Mouse (Mus musculus): ENCODE data around the gene Rpp40. TPM values are rescaled to one million over a fixed set of nuclear protein-coding genes. Genes with fewer than 3 reads are reported as not detected.

The Rpp40 gene
- polyA plus RNA-seq (2012; rRNA removed): 9.8 and 12.1 TPM in 2 replicates
- polyA plus RNA-seq (2014; fragmentation: Nextera tagmentation; extraction: Ambion mirVana): 20.3 TPM in 2 replicates

- TF ChIP-seq POLR2A (IDR thresholded peaks at IDR 0.05; ENCODE audit: borderline replicate concordance, extremely low read depth, insufficient read depth, insufficient read length): no peak; the same call in 1 of the 2 replicates
- ATAC-seq (ENCODE audit: low FRiP score, low read depth) (peak; percentile 100), DNase-seq (ENCODE audit: low spot score) (peak; percentile 96)
- no peaks in the 10 kb centered on the region for H3K9me3 ChIP-seq (ENCODE audit: control insufficient read depth, low read length)
- peak within 1 kb of the TSS; percentile 55 for H3K4me3 ChIP-seq (replicated peaks; ENCODE audit: low read length)
- H3K9ac ChIP-seq (ENCODE audit: low read depth, low read length, severe bottlenecking): peak within 1 kb of the TSS; percentile 57
- H3K36me3 ChIP-seq (ENCODE audit: control insufficient read depth, insufficient read depth, low read length): no peaks in the 10 kb centered on the region
- H3K4me1 ChIP-seq (ENCODE audit: control insufficient read depth, insufficient read depth, low read length): no peaks in the 10 kb centered on the region
- H3K27ac ChIP-seq (replicated peaks; ENCODE audit: low read depth, low read length): no peak within 1 kb of the TSS
- H3K4me2 ChIP-seq (replicated peaks; ENCODE audit: low read depth, low read length, severe bottlenecking): peak within 1 kb of the TSS; percentile 55
- H3K27me3 ChIP-seq (ENCODE audit: control insufficient read depth, insufficient read depth, low read length): no peaks in the 10 kb centered on the region
- 0% methylated on average over 31 of the region's 35 CpGs for WGBS
Measured at GRCm38 (mm10) chr13:35905879-35906481, at the start of gene Rpp40. TSS of gene Rpp40 (minus strand) at chr13:35906359.

- Histone ChIP-seq H3K9me3 (ENCODE audit: control insufficient read depth, low read length) (no peaks in the 10 kb centered on the region), H3K36me3 (ENCODE audit: control insufficient read depth, insufficient read depth, low read length) (no peaks in the 10 kb centered on the region), H3K9ac (ENCODE audit: low read depth, low read length, severe bottlenecking) (no peak overlapping the region), H3K27me3 (ENCODE audit: control insufficient read depth, insufficient read depth, low read length) (no peaks in the 10 kb centered on the region), H3K4me2 (replicated peaks; ENCODE audit: low read depth, low read length, severe bottlenecking) (no peak overlapping the region), H3K4me1 (ENCODE audit: control insufficient read depth, insufficient read depth, low read length) (no peaks in the 10 kb centered on the region), H3K27ac (replicated peaks; ENCODE audit: low read depth, low read length) (no peak overlapping the region), H3K4me3 (replicated peaks; ENCODE audit: low read length) (no peak overlapping the region)
- WGBS: 71% methylated on average over 17 of the region's 17 CpGs
- TF ChIP-seq POLR2A (IDR thresholded peaks at IDR 0.05; ENCODE audit: borderline replicate concordance, extremely low read depth, insufficient read depth, insufficient read length): no peak
- no peak for ATAC-seq (ENCODE audit: low FRiP score, low read depth)
- peak; percentile 9 for DNase-seq (ENCODE audit: low spot score)
Measured at GRCm38 (mm10) chr13:35949814-35950455, 43.8 kb upstream of the Rpp40 start.

GRCm38 (mm10) chr13:35947354-35948000 lies 41.3 kb upstream of the Rpp40 start:
- Histone ChIP-seq H3K4me3 (replicated peaks; ENCODE audit: low read length) (no peak overlapping the region), H3K27ac (replicated peaks; ENCODE audit: low read depth, low read length) (no peak overlapping the region), H3K9me3 (ENCODE audit: control insufficient read depth, low read length) (no peaks in the 10 kb centered on the region), H3K36me3 (ENCODE audit: control insufficient read depth, insufficient read depth, low read length) (no peaks in the 10 kb centered on the region), H3K4me2 (replicated peaks; ENCODE audit: low read depth, low read length, severe bottlenecking) (no peak overlapping the region), H3K27me3 (ENCODE audit: control insufficient read depth, insufficient read depth, low read length) (no peaks in the 10 kb centered on the region), H3K9ac (ENCODE audit: low read depth, low read length, severe bottlenecking) (no peak overlapping the region), H3K4me1 (ENCODE audit: control insufficient read depth, insufficient read depth, low read length) (no peaks in the 10 kb centered on the region)
- TF ChIP-seq POLR2A (IDR thresholded peaks at IDR 0.05; ENCODE audit: borderline replicate concordance, extremely low read depth, insufficient read depth, insufficient read length): no peak
- WGBS: 22% methylated on average over 14 of the region's 14 CpGs
- DNase-seq (ENCODE audit: low spot score): peak; percentile 89
- no peak for ATAC-seq (ENCODE audit: low FRiP score, low read depth)

GRCm38 (mm10) chr13:35946659-35947353 lies 40.6 kb upstream of the Rpp40 start:
- H3K9ac ChIP-seq (ENCODE audit: low read depth, low read length, severe bottlenecking): no peak overlapping the region
- DNase-seq (ENCODE audit: low spot score) (no peak), ATAC-seq (ENCODE audit: low FRiP score, low read depth) (no peak)
- H3K4me3 ChIP-seq (replicated peaks; ENCODE audit: low read length): no peak overlapping the region
- TF ChIP-seq POLR2A (IDR thresholded peaks at IDR 0.05; ENCODE audit: borderline replicate concordance, extremely low read depth, insufficient read depth, insufficient read length): no peak
- no peaks in the 10 kb centered on the region for H3K9me3 ChIP-seq (ENCODE audit: control insufficient read depth, low read length)
- H3K36me3 ChIP-seq (ENCODE audit: control insufficient read depth, insufficient read depth, low read length): no peaks in the 10 kb centered on the region
- H3K27ac ChIP-seq (replicated peaks; ENCODE audit: low read depth, low read length): no peak overlapping the region
- H3K4me1 ChIP-seq (ENCODE audit: control insufficient read depth, insufficient read depth, low read length): no peaks in the 10 kb centered on the region
- no peaks in the 10 kb centered on the region for H3K27me3 ChIP-seq (ENCODE audit: control insufficient read depth, insufficient read depth, low read length)
- WGBS: 72% methylated on average over 20 of the region's 20 CpGs
- no peak overlapping the region for H3K4me2 ChIP-seq (replicated peaks; ENCODE audit: low read depth, low read length, severe bottlenecking)

GRCm38 (mm10) chr13:35940934-35941333 lies 34.8 kb upstream of the Rpp40 start:
- TF ChIP-seq POLR2A (IDR thresholded peaks at IDR 0.05; ENCODE audit: borderline replicate concordance, extremely low read depth, insufficient read depth, insufficient read length): no peak
- H3K4me1 ChIP-seq (ENCODE audit: control insufficient read depth, insufficient read depth, low read length): no peaks in the 10 kb centered on the region; the same call in 1 of the 2 replicates
- DNase-seq (ENCODE audit: low spot score) (no peak), ATAC-seq (ENCODE audit: low FRiP score, low read depth) (no peak)
- no peak overlapping the region for H3K4me2 ChIP-seq (replicated peaks; ENCODE audit: low read depth, low read length, severe bottlenecking)
- H3K9ac ChIP-seq (ENCODE audit: low read depth, low read length, severe bottlenecking): no peak overlapping the region
- H3K36me3 ChIP-seq (ENCODE audit: control insufficient read depth, insufficient read depth, low read length): no peaks in the 10 kb centered on the region
- no peak overlapping the region for H3K27ac ChIP-seq (replicated peaks; ENCODE audit: low read depth, low read length)
- H3K27me3 ChIP-seq (ENCODE audit: control insufficient read depth, insufficient read depth, low read length): no peaks in the 10 kb centered on the region
- H3K4me3 ChIP-seq (replicated peaks; ENCODE audit: low read length): no peak overlapping the region
- WGBS: 79% methylated on average over 5 of the region's 5 CpGs
- no peaks in the 10 kb centered on the region for H3K9me3 ChIP-seq (ENCODE audit: control insufficient read depth, low read length)
